Mouse (Mus musculus) left cerebral cortex, adult 2 months (tissue): ENCODE data around the gene Chpf. TPM values are rescaled to one million over a fixed set of nuclear protein-coding genes. Genes with fewer than 3 reads are reported as not detected.

Experiments
- DNase-seq, 2 experiments: peaks; one replicate each; pipeline ENCODE4 v3.0.0; 2021 to 2022; ENCODE audit warnings: low spot score in 2 of 2, mixed read lengths in 1 of 2; ENCODE audit errors: extremely low spot score in 1 of 2
- H3K27ac ChIP-seq: fragments of 200-600 bp; 2 replicates; pipeline ENCODE4 v1.8.1; 2022
- H3K4me3 ChIP-seq: fragments of 200-600 bp; 2 replicates; pipeline ENCODE4 v1.8.1; 2022
- CTCF ChIP-seq: fragments of 200-600 bp; IDR thresholded peaks from 2 replicates; pipeline ENCODE4 v1.8.1; 2022; ENCODE audit warnings: antibody characterized with exemption, mild to moderate bottlenecking, moderate library complexity
- intact Hi-C: fragments of 180-260 bp; cut with DNase I; formaldehyde crosslinking; loops from one replicate; pipeline ENCODE4 v1.15.1; 2025
- total RNA-seq, 2 experiments: library from RNA; stranded (reverse); gene quantifications; 2 replicates each; pipeline ENCODE4 v1.2.3; 2021

Gene Chpf
- total RNA-seq, 2 experiments from 2014 or later: 80.5 to 87.3 TPM

GRCm38 (mm10) chr1:75445751-75446611, 33.1 kb downstream of the Chpf start:
- peak; percentile 94 for TF ChIP-seq CTCF
- 0 out of 2 replicates have a peak overlapping the region, but pooled peaks have one; percentile 32 for H3K27ac ChIP-seq
- H3K4me3 ChIP-seq: no peak overlapping the region
- DNase-seq: peak; percentile 67 to 75
- intact Hi-C loops: loop anchor here (1.0 to 2.0 kb wide), 2 partner anchors 13 to 21 kb away; no protein-coding TSS in a partner anchor

DNA sequence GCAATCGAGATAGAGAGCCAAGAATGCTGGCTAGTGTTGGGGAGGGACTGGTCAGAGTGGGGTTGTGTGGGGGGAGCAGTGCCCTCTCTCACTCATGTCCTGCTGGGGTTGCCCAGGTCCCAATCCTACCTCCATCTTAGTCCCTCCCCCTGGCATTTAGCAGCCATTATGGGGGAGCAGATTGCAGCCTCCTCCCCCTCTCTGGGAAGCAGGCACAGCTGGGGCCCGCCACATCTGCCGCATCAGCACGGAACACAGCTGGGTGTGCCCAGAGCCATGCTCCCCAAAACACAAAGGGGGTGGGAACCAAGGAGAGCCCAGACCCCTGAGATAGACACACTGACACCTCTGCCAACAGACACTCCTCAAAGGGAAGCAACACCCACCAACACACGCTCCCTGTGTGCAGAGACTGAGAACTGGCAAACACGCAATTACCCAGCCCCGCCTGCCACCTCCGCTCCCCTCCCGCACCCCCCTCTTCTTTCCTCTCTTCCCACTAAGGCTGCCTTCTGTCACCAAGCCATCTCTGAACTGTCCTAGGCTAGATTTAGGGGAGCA, 33.9 kb downstream of the Chpf start:
- Histone ChIP-seq H3K27ac (0 out of 2 replicates have a peak overlapping the region, but pooled peaks have one; percentile 32), H3K4me3 (0 out of 2 replicates have a peak overlapping the region, but pooled peaks have one; percentile 7)
- DNase-seq: peak; percentile 50 to 67
- intact Hi-C loops: loop anchor here (1.0 to 2.0 kb wide), 2 partner anchors 14 to 22 kb away; no protein-coding TSS in a partner anchor
- TF ChIP-seq CTCF: no peak

GRCm38 (mm10) chr1:75444208-75444607, 34.9 kb downstream of the Chpf start:
- TF ChIP-seq CTCF: no peak; the same call in 1 of the 2 replicates
- no peak overlapping the region for H3K4me3 ChIP-seq
- H3K27ac ChIP-seq: no peak overlapping the region
- intact Hi-C loops: loop anchor here (2.0 kb wide), 1 partner anchor 15 kb away; no protein-coding TSS in a partner anchor
- no peak for DNase-seq

GRCm38 (mm10) chr1:75443247-75444024, 35.7 kb downstream of the Chpf start:
- Histone ChIP-seq H3K4me3 (no peak overlapping the region), H3K27ac (no peak overlapping the region)
- intact Hi-C loops: loop anchor here (2.0 kb wide), 1 partner anchor 15 kb away; no protein-coding TSS in a partner anchor
- no peak for DNase-seq
- no peak for TF ChIP-seq CTCF

DNA sequence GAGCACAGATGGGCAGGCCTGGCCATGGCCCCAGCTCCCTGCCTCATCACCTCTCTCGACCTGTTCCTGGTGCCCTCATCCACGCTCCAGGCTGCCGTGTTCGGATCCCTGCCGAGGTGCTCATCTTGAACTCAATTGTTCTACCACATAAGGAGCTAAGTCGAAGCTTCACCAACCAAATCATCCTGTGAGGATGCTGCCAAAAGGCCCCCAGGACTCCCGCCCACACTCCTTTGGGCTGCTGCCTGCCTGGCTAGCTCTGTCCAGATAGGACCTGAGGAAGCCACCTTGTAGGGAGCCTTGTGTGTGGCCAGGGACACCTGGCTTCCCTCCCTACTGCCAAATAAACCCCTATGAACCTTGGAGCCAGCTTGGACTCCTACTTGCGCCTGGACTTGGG, 36.3 kb downstream of the Chpf start:
- Histone ChIP-seq H3K4me3 (no peak overlapping the region), H3K27ac (no peak overlapping the region)
- intact Hi-C loops: no loop called here
- TF ChIP-seq CTCF: no peak
- no peak for DNase-seq

DNA sequence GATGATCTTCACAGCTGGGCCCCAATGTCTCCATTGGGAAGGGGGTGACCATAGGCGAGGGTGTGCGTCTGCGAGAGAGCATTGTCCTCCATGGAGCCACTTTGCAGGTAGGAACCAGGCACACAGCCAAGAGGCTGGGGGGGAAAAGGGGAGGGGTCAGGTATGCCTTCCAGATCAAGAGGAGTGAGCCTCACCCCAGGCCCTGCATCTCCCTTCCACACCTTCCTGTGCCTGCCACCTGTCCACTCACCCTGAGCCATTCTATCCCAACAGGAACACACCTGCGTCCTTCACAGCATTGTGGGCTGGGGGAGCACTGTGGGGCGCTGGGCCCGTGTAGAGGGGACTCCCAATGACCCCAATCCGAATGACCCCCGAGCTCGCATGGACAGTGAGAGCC, 36.9 kb downstream of the Chpf start:
- no peak overlapping the region for H3K27ac ChIP-seq
- TF ChIP-seq CTCF: no peak
- DNase-seq: no peak
- H3K4me3 ChIP-seq: no peak overlapping the region
- intact Hi-C loops: no loop called here

DNA sequence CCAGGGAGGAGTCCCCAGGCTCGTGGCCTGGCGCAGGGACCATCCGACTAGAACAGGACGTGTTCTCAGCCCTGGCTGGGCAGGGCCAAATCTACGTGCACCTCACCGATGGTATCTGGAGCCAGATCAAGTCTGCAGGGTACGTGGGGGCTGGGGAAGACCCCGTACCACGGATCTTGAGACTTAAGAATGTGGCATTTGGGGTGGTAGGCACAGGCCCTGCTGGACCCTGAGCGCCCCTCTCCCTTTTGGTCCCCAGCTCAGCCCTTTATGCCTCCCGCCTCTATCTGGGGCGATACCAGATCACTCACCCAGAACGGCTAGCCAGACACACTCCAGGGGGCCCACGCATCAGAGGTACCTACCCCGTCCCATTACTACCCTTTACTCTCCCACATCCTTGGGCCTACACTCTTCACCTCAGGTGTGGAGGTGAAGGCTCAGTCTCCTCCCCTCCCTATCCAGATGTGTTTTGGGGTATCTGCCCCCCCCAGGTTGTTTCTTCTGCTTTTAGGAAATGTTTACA, 37.6 kb downstream of the Chpf start:
- no peak for TF ChIP-seq CTCF
- intact Hi-C loops: no loop called here
- DNase-seq: no peak
- Histone ChIP-seq H3K27ac (no peak overlapping the region), H3K4me3 (no peak overlapping the region)

- no peak for DNase-seq
- intact Hi-C loops: no loop called here
- H3K27ac ChIP-seq: no peak overlapping the region
- no peak overlapping the region for H3K4me3 ChIP-seq
- TF ChIP-seq CTCF: no peak
Observed at GRCm38 (mm10) chr1:75440661-75441060, 38.4 kb downstream of the Chpf start.

DNA sequence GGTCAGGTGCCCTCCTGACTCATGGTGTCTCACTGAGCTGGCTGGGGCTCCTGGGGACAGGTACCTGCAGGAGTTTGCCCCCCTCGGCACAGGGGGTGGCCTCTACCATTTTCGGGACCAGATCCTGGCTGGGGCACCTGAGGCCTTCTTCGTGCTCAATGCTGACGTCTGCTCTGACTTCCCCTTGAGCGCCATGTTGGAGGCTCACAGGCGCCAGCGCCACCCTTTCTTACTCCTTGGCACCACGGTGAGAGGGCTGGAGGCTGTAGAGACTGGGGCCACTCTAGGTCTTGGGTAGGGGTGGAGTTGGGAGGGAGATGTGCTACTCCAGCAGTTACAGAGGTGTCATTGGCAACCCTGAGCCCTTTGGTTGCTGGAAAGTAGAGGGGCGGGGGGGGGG, 40.3 kb downstream of the Chpf start:
- no peak overlapping the region for H3K4me3 ChIP-seq
- intact Hi-C loops: no loop called here
- DNase-seq: no peak
- TF ChIP-seq CTCF: no peak
- no peak overlapping the region for H3K27ac ChIP-seq

DNA sequence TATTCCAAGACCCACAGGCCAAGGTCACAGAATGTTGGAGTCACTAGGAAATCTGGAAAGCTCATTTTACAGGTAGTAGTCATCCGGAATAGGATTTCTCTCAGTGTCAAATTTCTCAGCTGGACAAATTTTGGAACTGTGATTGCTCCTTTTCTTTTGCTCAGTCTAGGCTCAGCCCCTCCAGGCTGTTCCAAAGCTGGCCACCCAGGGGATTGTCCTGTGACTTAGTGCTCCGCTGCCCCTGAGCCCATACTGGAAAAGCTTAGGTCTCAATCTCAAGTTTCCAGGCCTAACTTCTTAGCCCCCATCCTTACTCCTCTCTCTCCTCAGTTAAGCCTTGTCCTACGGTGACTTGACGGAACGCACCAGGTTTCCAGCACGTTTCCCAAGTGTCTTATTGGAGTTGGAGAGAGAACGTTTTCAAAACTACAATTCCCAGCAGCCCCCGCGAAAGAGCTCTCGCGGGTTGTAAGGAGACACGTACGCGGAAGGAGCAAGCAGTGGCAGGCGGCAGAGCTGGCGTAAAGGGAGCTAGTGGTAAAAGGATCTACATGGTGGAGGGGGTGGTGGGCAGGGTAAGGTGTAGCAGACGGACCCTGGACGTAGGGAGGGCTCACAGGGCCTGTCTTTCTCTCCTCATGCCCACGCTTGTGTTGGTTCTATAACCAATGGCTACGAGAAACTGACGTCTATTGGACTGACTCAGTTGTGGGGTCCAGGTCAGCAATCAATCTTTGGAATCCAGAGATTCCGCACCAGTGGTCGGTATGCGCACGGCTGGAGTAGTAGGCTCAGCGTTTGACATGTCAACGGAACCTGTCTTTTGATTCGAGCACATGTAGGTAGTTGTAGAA, 43.4 kb downstream of the Chpf start, which contains the start of gene Gmppa:
Gmppa (plus strand) TSS at position 456 of the 854 bp plus-strand sequence.
- TF ChIP-seq CTCF: no peak
- Histone ChIP-seq H3K27ac (peak within 1 kb of the TSS; percentile 85), H3K4me3 (peak within 1 kb of the TSS; percentile 73)
- intact Hi-C loops: no loop called here
- DNase-seq: peak; percentile 75 to 82
